Mouse (Mus musculus): Measurements from ENCODE around the gene Csk.

The Csk gene

GRCm38 (mm10) chr9:57640384-57640783 lies 13.0 kb downstream of the Csk start:
- in situ Hi-C loops (cut with MboI, MseI): loop anchor here (5.0 to 10.0 kb wide), 2 partner anchors 103 to 1834 kb away; partner anchors contain the start of gene Fam219b (in 1 of the 2)

- in situ Hi-C loops (cut with MboI, MseI): loop anchor here (5.0 to 10.0 kb wide), 2 partner anchors 102 to 1835 kb away; partner anchors contain the start of gene Fam219b (in 1 of the 2)
Measured at GRCm38 (mm10) chr9:57639661-57640328, 13.6 kb downstream of the Csk start.

GRCm38 (mm10) chr9:57638651-57639459 lies 14.6 kb downstream of the Csk start:
- in situ Hi-C loops (cut with MboI, MseI): no loop called here

- in situ Hi-C loops (cut with MboI, MseI): no loop called here
Measured at GRCm38 (mm10) chr9:57637741-57638322, 15.6 kb downstream of the Csk start.

- in situ Hi-C loops (cut with MboI, MseI): no loop called here
Measured at GRCm38 (mm10) chr9:57637272-57637671, 16.2 kb downstream of the Csk start.

GRCm38 (mm10) chr9:57633481-57634024 lies 19.9 kb downstream of the Csk start:
- in situ Hi-C loops (cut with MboI, MseI): no loop called here

- in situ Hi-C loops (cut with MboI, MseI): no loop called here
Measured at GRCm38 (mm10) chr9:57629118-57629874, 24.1 kb downstream of the Csk start.

GRCm38 (mm10) chr9:57628717-57629116 lies 24.7 kb downstream of the Csk start:
- in situ Hi-C loops (cut with MboI, MseI): no loop called here

- in situ Hi-C loops (cut with MboI, MseI): no loop called here
Measured at GRCm38 (mm10) chr9:57627892-57628291, 25.5 kb downstream of the Csk start.

GRCm38 (mm10) chr9:57627191-57627590 lies 26.2 kb downstream of the Csk start:
- in situ Hi-C loops (cut with MboI, MseI): no loop called here

GRCm38 (mm10) chr9:57625674-57626500 lies 27.5 kb downstream of the Csk start:
- in situ Hi-C loops (cut with MboI, MseI): no loop called here

- in situ Hi-C loops (cut with MboI, MseI): no loop called here
Measured at GRCm38 (mm10) chr9:57624295-57624694, 29.1 kb downstream of the Csk start.

GRCm38 (mm10) chr9:57620674-57621073 lies 32.8 kb downstream of the Csk start, which contains the start of gene Lman1l:
TSS of gene Lman1l (minus strand) at chr9:57620774.
- in situ Hi-C loops (cut with MboI, MseI): no loop called here

GRCm38 (mm10) chr9:57618854-57619253 lies 34.6 kb downstream of the Csk start:
- in situ Hi-C loops (cut with MboI, MseI): loop anchor here in 1 of 2 experiments (5.0 kb wide), 1 partner anchor 38 kb away; no protein-coding TSS in a partner anchor

GRCm38 (mm10) chr9:57617556-57618169 lies 35.8 kb downstream of the Csk start:
- in situ Hi-C loops (cut with MboI, MseI): loop anchor here in 1 of 2 experiments (5.0 kb wide), 1 partner anchor 40 kb away; no protein-coding TSS in a partner anchor

GRCm38 (mm10) chr9:57614786-57615185 lies 38.6 kb downstream of the Csk start:
- in situ Hi-C loops (cut with MboI, MseI): loop anchor here in 1 of 2 experiments (5.0 kb wide), 1 partner anchor 43 kb away; no protein-coding TSS in a partner anchor

GRCm38 (mm10) chr9:57613975-57614374 lies 39.5 kb downstream of the Csk start:
- in situ Hi-C loops (cut with MboI, MseI): no loop called here

- in situ Hi-C loops (cut with MboI, MseI): no loop called here
Measured at GRCm38 (mm10) chr9:57612587-57612986, 40.8 kb downstream of the Csk start.

GRCm38 (mm10) chr9:57610359-57610826 lies 43.0 kb downstream of the Csk start:
- in situ Hi-C loops (cut with MboI, MseI): no loop called here

Measured in T-helper 17 cell (primary cell).